ENCODE assay signal across 9 mouse cellular contexts in genomic region chr11:4174586-4174985, GRCm38 (mm10). TPM values are rescaled to one million over a fixed set of nuclear protein-coding genes. Genes with fewer than 3 reads are reported as not detected.
DNase-seq lines count a peak whose midpoint lies in the region; ATAC-seq lines count a peak whose summit lies in the region.
"Had no signal": no experiment of that assay in that cellular context is flagged by ENCODE, and none has a peak within 500 bp of the region (broad histone marks: within the 10 kb centered on the region; RNA-seq: fewer than 3 reads in every experiment).

No protein-coding gene starts in this region.

- no peak overlapping the region for H3K4me3 ChIP-seq in neural tube, embryonic 13.5 days
- H3K4me3 ChIP-seq: heart, embryonic 15.5 days had no signal

- DNase-seq in cerebellum, adult 11-12 months = peak; percentile 45
- no peak for DNase-seq in cerebellum, adult 8-10 months
- no peak for DNase-seq in neural tube, embryonic 10.5 days (ENCODE audit: extremely low spot score, low spot score)
- peak; percentile 58 to 85 for DNase-seq in layer of hippocampus, postnatal 14 days (ENCODE audit: low spot score in 2 of 2)
- DNase-seq in T-cell, adult 2 months (ENCODE audit: low spot score) = no peak
- DNase-seq in urinary bladder, postnatal 25 days (ENCODE audit: low spot score) = no peak
- DNase-seq in thymus, postnatal 4 days = no peak

- H3K9ac ChIP-seq in neural tube, embryonic 13.5 days = no peak overlapping the region
- H3K9ac ChIP-seq: heart, embryonic 15.5 days had no signal

- no peaks in the 10 kb centered on the region for H3K27me3 ChIP-seq in neural tube, embryonic 13.5 days
- H3K27me3 ChIP-seq: heart, embryonic 15.5 days had no signal

- peak; percentile 46; the same call in 1 of the 2 replicates for ATAC-seq in neural tube, embryonic 13.5 days (ENCODE audit: low read depth)

- peak overlapping the region; percentile 62 for H3K27ac ChIP-seq in neural tube, embryonic 13.5 days (replicated peaks)
- H3K27ac ChIP-seq: heart, embryonic 15.5 days had no signal

- no peaks in the 10 kb centered on the region for H3K4me1 ChIP-seq in neural tube, embryonic 13.5 days (replicated peaks)

- H3K36me3 ChIP-seq in neural tube, embryonic 13.5 days = peaks cover 100% of the 10 kb centered on the region

- no peaks in the 10 kb centered on the region for H3K9me3 ChIP-seq in neural tube, embryonic 13.5 days
- H3K9me3 ChIP-seq: heart, embryonic 15.5 days had no signal

- WGBS in neural tube, embryonic 13.5 days = 84% methylated on average over 5 of the region's 5 CpGs

- no peak overlapping the region for H3K4me2 ChIP-seq in neural tube, embryonic 13.5 days
- H3K4me2 ChIP-seq: heart, embryonic 15.5 days had no signal

RNA-seq across cellular contexts. Expression of gene Tbc1d10a, which starts 12.0 kb away (rescaled TPM):
- polyA plus RNA-seq in neural tube, embryonic 13.5 days (2015; fragmentation: Nextera tagmentation; extraction: Ambion mirVana) = 30.0 and 30.3 TPM in 2 replicates
- total RNA-seq in layer of hippocampus, postnatal 14 days (2021) = 10 to 100 TPM; 29.4 to 30.6 TPM

RNA-seq across cellular contexts. Expression of gene Sf3a1, which starts 14.4 kb away (rescaled TPM):
- 52.3 and 59.6 TPM in 2 replicates for polyA plus RNA-seq in neural tube, embryonic 13.5 days (2015; fragmentation: Nextera tagmentation; extraction: Ambion mirVana)
- total RNA-seq in layer of hippocampus, postnatal 14 days (2021) = 10 to 100 TPM; 68.8 to 72.5 TPM

RNA-seq across cellular contexts. Expression of gene Ccdc157, which starts 14.5 kb away (rescaled TPM):
- 7.6 and 7.9 TPM in 2 replicates for polyA plus RNA-seq in neural tube, embryonic 13.5 days (2015; fragmentation: Nextera tagmentation; extraction: Ambion mirVana)
- total RNA-seq in layer of hippocampus, postnatal 14 days (2021) = 10 to 100 TPM; 13.0 to 13.1 TPM

RNA-seq across cellular contexts. Expression of gene Rnf215, which starts 39.6 kb away (rescaled TPM):
- polyA plus RNA-seq in neural tube, embryonic 13.5 days (2015; fragmentation: Nextera tagmentation; extraction: Ambion mirVana) = 40.5 and 43.7 TPM in 2 replicates
- total RNA-seq in layer of hippocampus, postnatal 14 days (2021) = 10 to 100 TPM; 34.4 to 38.2 TPM

RNA-seq across cellular contexts. Expression of gene Castor1, which starts 43.4 kb away (rescaled TPM):
- 3.5 and 4.1 TPM in 2 replicates for polyA plus RNA-seq in neural tube, embryonic 13.5 days (2015; fragmentation: Nextera tagmentation; extraction: Ambion mirVana)
- 1 to 10 TPM; 6.3 to 9.1 TPM for total RNA-seq in layer of hippocampus, postnatal 14 days (2021)

Comparison
In these comparisons a context has a peak if more than half of its experiments do, and no peak if none do; other contexts are left out.
1. DNase-seq: peak in cerebellum, adult 11-12 months (single experiment) and layer of hippocampus, postnatal 14 days (2 of 2); none in cerebellum, adult 8-10 months (single experiment), neural tube, embryonic 10.5 days (single experiment), T-cell, adult 2 months (single experiment), urinary bladder, postnatal 25 days (single experiment) and thymus, postnatal 4 days (single experiment).